Mouse (Mus musculus) brain, adult 10 weeks (tissue): ENCODE measurements around the gene Gak. TPM values are rescaled to one million over a fixed set of nuclear protein-coding genes. Genes with fewer than 3 reads are reported as not detected.

ENCODE experiments used
- polyA plus RNA-seq: library from polyadenylated mRNA; stranded (reverse); fragments of 350-450 nt; fragmentation: Illumina TruSeq; extraction: RNeasy Lipid Tissue Mini Kit (QIAGEN cat#74804); gene quantifications from one replicate; pipeline ENCODE4 v1.2.3, GENCODE M21; 2015; ENCODE audit warnings: low read depth, low replicate concordance

Gak gene
- 76.0 TPM for polyA plus RNA-seq

GRCm38 (mm10) chr5:108629634-108630483, at the start of gene Gak, which contains the start of gene Tmem175:
TSS of gene Gak (minus strand) at chr5:108629755.
TSS of gene Tmem175 (plus strand) at chr5:108629770.

DNA sequence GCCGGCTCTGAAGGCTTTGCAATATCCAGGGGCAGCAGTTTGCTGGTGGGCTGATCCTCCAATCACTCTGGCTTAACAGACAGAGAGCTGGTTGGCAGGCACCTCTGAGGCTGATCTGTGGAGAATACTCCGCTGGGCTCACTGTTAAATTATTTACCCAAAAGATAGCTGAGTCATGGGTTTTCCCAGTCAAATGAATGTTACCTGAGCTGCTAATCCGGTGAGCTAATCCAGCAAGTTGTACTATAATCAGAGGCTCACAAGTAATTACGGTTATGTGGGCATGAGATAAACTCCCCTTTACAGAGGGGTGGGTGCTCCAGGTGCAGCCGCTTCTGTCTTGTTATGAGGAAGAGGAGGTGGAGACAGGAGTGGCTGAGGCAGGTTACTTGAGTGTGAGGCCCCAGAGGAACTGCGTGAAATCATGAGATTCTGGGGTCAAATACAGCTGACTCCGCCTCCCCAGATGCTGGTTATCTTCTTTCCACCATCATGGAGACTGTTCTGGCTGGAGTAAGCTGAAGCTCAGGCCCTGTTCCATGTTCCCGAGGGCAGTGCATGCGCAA, 45.8 kb upstream of the Gak start, which contains the start of gene Slc26a1:
Gene Slc26a1 (minus strand): TSS at position 319 of the 566 bp plus-strand sequence.

DNA sequence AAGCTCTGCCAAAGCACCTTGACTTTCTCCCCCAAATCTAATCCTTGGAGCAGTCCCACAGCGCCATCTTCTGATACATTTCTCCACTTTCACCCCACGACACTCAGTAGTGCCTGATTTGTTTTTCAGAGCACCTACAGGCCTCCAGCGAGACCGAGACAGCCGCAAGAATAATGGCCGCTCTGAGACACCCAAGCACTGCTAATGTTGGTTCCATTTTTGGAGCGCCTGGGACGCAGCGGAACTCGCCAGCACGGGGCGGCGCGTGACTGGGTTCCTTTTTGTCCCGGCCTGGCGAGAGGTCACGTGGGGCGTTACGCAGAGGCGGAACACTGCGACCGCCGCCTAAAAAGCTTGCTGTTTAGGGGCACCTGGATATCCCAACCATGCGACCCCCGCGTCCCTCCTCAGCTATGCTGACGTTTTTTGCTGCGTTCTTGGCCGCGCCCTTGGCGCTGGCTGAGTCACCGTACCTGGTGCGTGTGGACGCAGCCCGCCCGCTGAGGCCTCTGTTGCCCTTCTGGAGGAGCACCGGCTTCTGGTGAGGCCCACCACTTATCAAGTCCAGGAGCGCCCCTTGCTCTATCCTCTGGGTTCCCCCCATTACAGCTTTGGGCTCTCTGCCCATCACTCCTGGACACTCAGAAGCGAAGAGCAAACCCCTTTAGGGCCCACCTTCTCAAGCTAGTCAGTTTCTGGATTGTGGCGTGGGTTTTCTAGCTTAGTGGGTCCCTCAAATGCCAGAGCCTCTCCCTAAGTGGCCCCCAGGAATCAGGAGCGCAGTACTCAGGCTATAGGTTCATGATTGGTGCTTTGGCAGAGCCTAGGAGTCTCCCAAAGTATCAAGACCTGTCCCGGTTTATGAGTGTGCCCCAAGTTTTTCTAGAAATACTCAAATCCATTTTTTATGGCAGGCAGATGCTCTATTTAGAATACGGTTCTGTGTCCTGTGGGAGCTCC, 39.7 kb upstream of the Gak start, which contains the start of gene Dgkq:
Gene Dgkq (minus strand): TSS at position 696 of the 960 bp plus-strand sequence.

DNA sequence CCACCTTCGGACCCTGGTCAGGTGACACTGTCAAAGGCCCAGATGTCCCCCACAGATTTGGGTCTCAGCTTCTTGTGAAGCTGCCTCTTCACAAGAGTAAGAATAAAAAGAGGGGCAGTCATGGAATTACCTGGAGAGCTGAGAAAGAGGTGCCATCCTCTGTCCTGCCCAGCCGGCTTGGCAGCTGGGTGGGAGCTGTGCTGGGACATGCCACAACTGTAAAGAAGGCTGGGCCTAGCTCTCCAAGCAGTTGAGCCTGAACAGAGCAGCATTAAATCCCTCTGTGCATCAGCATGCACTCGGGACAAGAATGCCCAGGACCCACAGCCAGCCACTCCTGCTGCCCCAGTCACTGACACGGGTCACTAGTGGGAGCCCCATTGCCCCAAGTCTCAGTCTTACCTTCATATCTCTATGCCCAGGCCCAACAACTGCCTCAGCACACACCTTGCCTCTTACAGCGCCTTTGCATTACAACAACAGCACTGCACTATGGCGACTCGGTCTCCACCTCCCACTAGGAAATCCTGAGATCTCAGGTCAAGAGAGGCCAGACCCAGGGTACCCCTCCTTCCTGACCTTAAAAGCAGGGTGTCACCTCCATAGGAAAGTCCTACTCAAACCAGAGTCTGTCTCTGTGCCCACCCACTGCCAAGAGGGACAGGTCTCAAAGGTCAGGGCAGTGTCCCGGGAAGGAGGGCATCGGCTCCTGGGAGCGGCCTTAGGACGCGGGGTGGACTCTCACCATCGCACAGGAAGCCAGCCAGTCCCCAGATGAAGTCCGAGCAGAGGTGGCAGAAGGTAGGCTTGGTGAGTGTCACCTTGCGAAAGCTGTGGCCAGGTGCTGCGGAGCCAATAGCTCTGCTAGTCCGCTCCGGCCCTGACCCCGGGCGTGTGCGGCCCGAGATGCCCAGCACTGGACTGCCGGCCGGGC, 30.4 kb upstream of the Gak start, which contains the start of gene Idua:
Gene Idua (plus strand): TSS at position 634 of the 934 bp plus-strand sequence.

DNA sequence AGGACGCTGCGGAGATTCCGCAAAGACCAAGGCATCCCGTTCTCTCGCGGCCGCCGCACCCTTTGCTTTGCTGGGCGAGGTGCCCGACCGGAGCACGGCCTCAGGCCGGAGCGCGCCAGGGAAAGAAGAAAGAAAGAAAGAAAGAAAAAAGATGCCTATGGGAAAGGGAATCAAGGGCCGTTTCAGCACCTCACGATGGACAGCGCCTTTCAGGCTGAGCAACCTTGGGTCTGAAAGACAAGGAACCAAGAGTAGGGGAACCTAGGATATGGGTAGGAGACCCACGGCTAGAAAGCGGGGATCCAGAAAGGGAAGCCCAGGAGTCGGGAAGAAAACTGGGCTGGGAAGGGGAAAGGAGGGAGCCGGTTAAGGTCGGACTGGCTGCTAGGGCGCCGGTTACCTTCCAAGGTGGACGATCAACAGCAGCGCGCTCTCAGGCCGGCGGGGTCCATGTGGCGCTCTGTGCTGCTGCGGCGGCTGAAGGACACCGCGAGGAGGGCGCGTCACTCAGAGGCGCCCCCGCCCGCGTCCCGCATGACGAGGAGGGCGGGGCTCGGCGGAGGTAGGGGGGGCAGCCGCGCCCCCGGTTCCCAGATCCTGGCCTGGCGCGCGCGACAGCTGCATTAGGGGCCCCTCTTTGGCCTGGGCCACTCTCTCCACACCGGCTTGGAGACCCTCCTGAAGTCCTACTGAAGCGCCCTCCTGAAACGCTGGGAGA, 79.9 kb downstream of the Gak start, which contains the start of gene Cplx1:
Gene Cplx1 (minus strand): TSS at position 536 of the 718 bp plus-strand sequence.

Other genes with a start within 250 kb of the Gak start
- 0.21 TPM for gene Pde6b, start 241.4 kb downstream of the Gak start, polyA plus RNA-seq
- 1,292 TPM for gene Atp5k, start 195.3 kb downstream of the Gak start, polyA plus RNA-seq
- 0.46 TPM for gene Mfsd7a, start 180.9 kb downstream of the Gak start, polyA plus RNA-seq
- gene Pcgf3, start 168.5 kb downstream of the Gak start, polyA plus RNA-seq, result 17.0 TPM
- gene Cplx1, start 79.7 kb downstream of the Gak start, polyA plus RNA-seq, result 706 TPM
- 39.2 TPM for gene Tmem175, start within 50 bp of the Gak start, polyA plus RNA-seq
- gene Idua, start 30.6 kb upstream of the Gak start, polyA plus RNA-seq, result 16.7 TPM
- 37.9 TPM for gene Dgkq, start 39.9 kb upstream of the Gak start, polyA plus RNA-seq
- gene Slc26a1, start 45.8 kb upstream of the Gak start, polyA plus RNA-seq, result 1.3 TPM
- gene Fgfrl1, start 62.6 kb upstream of the Gak start, polyA plus RNA-seq, result 20.9 TPM
- not detected for gene Rnf212, start 145.2 kb upstream of the Gak start, polyA plus RNA-seq
- not detected for gene Tmed11, start 165.6 kb upstream of the Gak start, polyA plus RNA-seq
- gene Vmn2r8, start 179.1 kb upstream of the Gak start, polyA plus RNA-seq, result not detected
- gene Vmn2r9, start 222.8 kb upstream of the Gak start, polyA plus RNA-seq, result not detected